Mouse (Mus musculus) liver, embryonic 11.5 days (tissue): ENCODE results near the gene Gli1. TPM values are rescaled to one million over a fixed set of nuclear protein-coding genes. Genes with fewer than 3 reads are reported as not detected.

ENCODE experiments used
- ATAC-seq: fragments of 200-750 bp; cut with Nextera tagmentation; replicated peaks from 2 replicates; pipeline ENCODE4 v1.8.0; 2017; ENCODE audit warnings: moderate number of reproducible peaks, mild to moderate bottlenecking, moderate TSS enrichment, moderate library complexity; ENCODE audit not compliant: low FRiP score
- DNase-seq: peaks from one replicate; pipeline ENCODE4 v3.0.0-alpha.2; 2017; ENCODE audit warnings: low spot score
- H3K27ac ChIP-seq: fragments of 300-500 bp; sonication (generic); 2 replicates; pipeline ENCODE4 v1.5.1; 2014; ENCODE audit warnings: mild to moderate bottlenecking, low read depth, low read length, control low read depth
- H3K27me3 ChIP-seq: fragments of 300-500 bp; sonication (generic); replicated peaks from 2 replicates; pipeline ENCODE4 v1.6.1; 2014; ENCODE audit warnings: low read length, mixed read lengths; ENCODE audit not compliant: control insufficient read depth, insufficient read depth
- H3K36me3 ChIP-seq: fragments of 300-500 bp; sonication (generic); 2 replicates; pipeline ENCODE4 v1.6.1; 2014; ENCODE audit warnings: mild to moderate bottlenecking, low read length, moderate library complexity, mixed read lengths; ENCODE audit not compliant: control insufficient read depth, insufficient read depth
- H3K4me1 ChIP-seq: fragments of 300-500 bp; sonication (generic); replicated peaks from 2 replicates; pipeline ENCODE4 v1.6.1; 2014; ENCODE audit warnings: low read length, mixed read lengths; ENCODE audit not compliant: control insufficient read depth, insufficient read depth
- H3K4me2 ChIP-seq: fragments of 300-500 bp; sonication (generic); 2 replicates; pipeline ENCODE4 v1.6.1; 2014; ENCODE audit warnings: mild to moderate bottlenecking, control low read depth, moderate library complexity
- H3K4me3 ChIP-seq: fragments of 300-500 bp; sonication (generic); 2 replicates; pipeline ENCODE4 v1.5.1; 2014; ENCODE audit warnings: low read depth, low read length, control low read depth
- H3K9ac ChIP-seq: fragments of 300-500 bp; sonication (generic); 2 replicates; pipeline ENCODE4 v1.6.1; 2014; ENCODE audit warnings: low read depth, low read length, control low read depth
- H3K9me3 ChIP-seq: fragments of 300-500 bp; sonication (generic); 2 replicates; pipeline ENCODE4 v1.6.1; 2016; ENCODE audit warnings: low read length, inconsistent platforms, mixed read lengths; ENCODE audit not compliant: control insufficient read depth
- WGBS: fragments of 180-500 bp; shearing (Covaris S2); extraction: QIAGEN DNeasy Blood & Tissue Kit; methylation state at CpG from one replicate; pipeline ENCODE4 v1.1.7; 2014; 5-methylcytosine and 5-hydroxymethylcytosine counted together
- polyA plus RNA-seq: library from polyadenylated mRNA; unstranded; fragments of >200 nt; fragmentation: Nextera tagmentation; extraction: Ambion mirVana; gene quantifications from 2 replicates; pipeline ENCODE4 v1.2.1, GENCODE M21; 2014

Gene Gli1
- polyA plus RNA-seq, 1 experiment from 2014 or later, result 2.1 TPM

- Histone ChIP-seq H3K27ac (peak overlapping the region; percentile 16; the same call in 1 of the 2 replicates), H3K9me3 (no peaks in the 10 kb centered on the region)
These were observed 1.0 kb downstream of the Gli1 start for GRCm38 (mm10) chr10:127340577-127341359.

GRCm38 (mm10) chr10:127339683-127340576 is 1.8 kb downstream of the Gli1 start:
- H3K27me3 ChIP-seq, result peaks cover 41% of the 10 kb centered on the region

More at GRCm38 (mm10) chr10:127340577-127341359, 1.0 kb downstream of the Gli1 start:
- H3K36me3 ChIP-seq, result no peaks in the 10 kb centered on the region
- H3K27me3 ChIP-seq, result peaks cover 41% of the 10 kb centered on the region
- 3% methylated on average over 27 of the region's 27 CpGs for WGBS
- H3K4me3 ChIP-seq, result peak overlapping the region; percentile 55
- no peak for DNase-seq
- H3K9ac ChIP-seq, result peak overlapping the region; percentile 30; the same call in 1 of the 2 replicates
- no peak for ATAC-seq
- peaks cover 22% of the 10 kb centered on the region for H3K4me1 ChIP-seq
- H3K4me2 ChIP-seq, result peak overlapping the region; percentile 95

GRCm38 (mm10) chr10:127338930-127339682 is 2.7 kb downstream of the Gli1 start:
- Histone ChIP-seq H3K4me1 (peaks cover 22% of the 10 kb centered on the region), H3K27ac (peak overlapping the region; percentile 64), H3K36me3 (peaks cover under 1% of the 10 kb centered on the region; the same call in 1 of the 2 replicates), H3K9ac (peak overlapping the region; percentile 34; the same call in 1 of the 2 replicates), H3K4me2 (peak overlapping the region; percentile 95), H3K27me3 (peaks cover 41% of the 10 kb centered on the region), H3K9me3 (no peaks in the 10 kb centered on the region), H3K4me3 (peak overlapping the region; percentile 55)
- DNase-seq (peak; percentile 79), ATAC-seq (peak; percentile 80)
- under 1% methylated on average over 31 of the region's 31 CpGs for WGBS

More at GRCm38 (mm10) chr10:127339683-127340576, 1.8 kb downstream of the Gli1 start:
- H3K4me1 ChIP-seq, result peaks cover 22% of the 10 kb centered on the region
- under 1% methylated on average over 41 of the region's 42 CpGs for WGBS
- peak overlapping the region; percentile 55 for H3K4me3 ChIP-seq
- no peaks in the 10 kb centered on the region for H3K9me3 ChIP-seq
- no peaks in the 10 kb centered on the region for H3K36me3 ChIP-seq
- H3K9ac ChIP-seq, result peak overlapping the region; percentile 34
- H3K27ac ChIP-seq, result peak overlapping the region; percentile 64
- peak; percentile 65 for DNase-seq
- ATAC-seq, result peak; percentile 18
- peak overlapping the region; percentile 95 for H3K4me2 ChIP-seq

- H3K4me2 ChIP-seq, result no peak overlapping the region
- DNase-seq (no peak), ATAC-seq (no peak)
- peaks cover 22% of the 10 kb centered on the region for H3K4me1 ChIP-seq
- no peak overlapping the region for H3K9ac ChIP-seq
- 71% methylated on average over 6 of the region's 6 CpGs for WGBS
- H3K27ac ChIP-seq, result no peak overlapping the region
- peaks cover 3% of the 10 kb centered on the region; the same call in 1 of the 2 replicates for H3K36me3 ChIP-seq
- H3K27me3 ChIP-seq, result peaks cover 41% of the 10 kb centered on the region
- H3K4me3 ChIP-seq, result no peak overlapping the region
- no peaks in the 10 kb centered on the region for H3K9me3 ChIP-seq
These were observed 4.2 kb downstream of the Gli1 start for GRCm38 (mm10) chr10:127337536-127338099.

- Histone ChIP-seq H3K4me3 (no peak overlapping the region), H3K36me3 (peaks cover 3% of the 10 kb centered on the region; the same call in 1 of the 2 replicates), H3K27ac (no peak overlapping the region), H3K4me1 (peaks cover 18% of the 10 kb centered on the region), H3K27me3 (peaks cover 37% of the 10 kb centered on the region), H3K9ac (no peak overlapping the region), H3K4me2 (no peak overlapping the region), H3K9me3 (no peaks in the 10 kb centered on the region)
- DNase-seq (no peak), ATAC-seq (no peak)
- 59% methylated on average over 5 of the region's 5 CpGs for WGBS
These were observed 4.8 kb downstream of the Gli1 start for GRCm38 (mm10) chr10:127336952-127337351.

- Histone ChIP-seq H3K27me3 (peaks cover 24% of the 10 kb centered on the region), H3K4me2 (no peak overlapping the region), H3K9ac (no peak overlapping the region), H3K36me3 (peaks cover 3% of the 10 kb centered on the region; the same call in 1 of the 2 replicates), H3K27ac (no peak overlapping the region), H3K4me3 (no peak overlapping the region), H3K4me1 (peaks cover 12% of the 10 kb centered on the region), H3K9me3 (no peaks in the 10 kb centered on the region)
- 59% methylated on average over 1 of the region's 1 CpGs for WGBS
- DNase-seq (no peak), ATAC-seq (no peak)
These were observed 6.5 kb downstream of the Gli1 start for GRCm38 (mm10) chr10:127335271-127335670.

GRCm38 (mm10) chr10:127333152-127333551 is 8.6 kb downstream of the Gli1 start:
- H3K4me2 ChIP-seq, result no peak overlapping the region
- ATAC-seq (peak; percentile 11; the same call in 1 of the 2 replicates), DNase-seq (no peak)
- no peak overlapping the region for H3K9ac ChIP-seq
- H3K27ac ChIP-seq, result no peak overlapping the region
- peaks cover 11% of the 10 kb centered on the region; the same call in 1 of the 2 replicates for H3K27me3 ChIP-seq
- 51% methylated on average over 5 of the region's 5 CpGs for WGBS
- no peak overlapping the region; the same call in 1 of the 2 replicates for H3K4me3 ChIP-seq
- H3K4me1 ChIP-seq, result 0 out of 2 replicates have a peak, but pooled peaks cover 3% of the 10 kb centered on the region
- no peaks in the 10 kb centered on the region for H3K9me3 ChIP-seq
- H3K36me3 ChIP-seq, result peaks cover 5% of the 10 kb centered on the region; the same call in 1 of the 2 replicates
